8 mouse cellular contexts compared by ENCODE assay signal in the genomic region with DNA sequence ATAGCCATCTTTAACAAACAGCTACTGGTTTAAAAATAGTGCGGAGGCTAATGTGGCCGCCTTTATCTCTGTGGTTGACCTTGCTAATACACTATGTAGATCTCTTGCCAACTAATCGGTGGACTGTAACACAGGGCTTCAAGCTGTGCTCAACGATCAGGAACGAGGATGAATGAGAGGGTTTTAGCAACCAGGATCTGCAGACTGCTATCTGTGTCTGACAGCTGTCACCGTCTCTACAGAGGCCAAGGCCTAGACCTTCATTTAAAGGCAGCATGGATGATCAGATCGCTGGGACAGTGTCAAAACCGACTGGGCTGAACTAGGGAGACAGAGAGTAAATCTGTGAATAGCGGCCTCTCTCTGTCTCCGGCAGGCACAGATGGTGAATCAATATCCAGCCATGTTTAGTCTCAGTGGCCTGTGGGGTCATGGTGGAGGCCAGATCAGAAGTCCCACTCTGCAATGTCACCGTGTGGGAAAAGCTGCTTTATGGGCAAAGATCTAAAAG.
A peak's percentile ranks its signal among the peaks of the same experiment; 100 is the strongest.
DNase-seq lines count a peak whose midpoint lies in the region; ATAC-seq and TF ChIP-seq lines count a peak whose summit lies in the region.

No protein-coding gene starts in this region.

- no peaks in the 10 kb centered on the region for H3K79me2 ChIP-seq in heart, adult 2 months (replicated peaks; ENCODE audit: control insufficient read depth, insufficient read depth, low read length)

- intact Hi-C loops in heart, adult 2 months (cut with DNase I), result loop anchor here (5.0 kb wide), 2 partner anchors 47 to 113 kb away; no protein-coding TSS in a partner anchor
- intact Hi-C loops in heart, postnatal 10 days (cut with DNase I), result no loop called here

- peaks cover 9% of the 10 kb centered on the region for H3K4me1 ChIP-seq in heart, adult 2 months (ENCODE audit: control insufficient read depth, insufficient read depth, low read length)
- H3K4me1 ChIP-seq in liver, embryonic 16.5 days (ENCODE audit: control insufficient read depth, low read depth, low read length), result no peaks in the 10 kb centered on the region

- no peaks in the 10 kb centered on the region for H3K27me3 ChIP-seq in heart, adult 2 months (ENCODE audit: control insufficient read depth, insufficient read depth, low read length)
- H3K27me3 ChIP-seq in liver, embryonic 16.5 days (ENCODE audit: control insufficient read depth, insufficient read depth, low read depth, low read length), result no peaks in the 10 kb centered on the region

- 51% methylated on average over 11 of the region's 11 CpGs for WGBS in heart, adult 2 months
- 30% methylated on average over 11 of the region's 11 CpGs for WGBS in liver, embryonic 16.5 days (ENCODE audit: insufficient replicate concordance)

- H3K4me2 ChIP-seq in liver, embryonic 16.5 days (ENCODE audit: low read depth, low read length), result no peak overlapping the region

- H3K9me3 ChIP-seq in liver, embryonic 16.5 days (replicated peaks; ENCODE audit: control insufficient read depth, low read length), result no peaks in the 10 kb centered on the region

- H3K36me3 ChIP-seq in heart, adult 2 months (ENCODE audit: control insufficient read depth, insufficient read depth, low read length), result peaks cover 4% of the 10 kb centered on the region; the same call in 1 of the 2 replicates
- H3K36me3 ChIP-seq in liver, embryonic 16.5 days (ENCODE audit: control insufficient read depth, insufficient read depth), result no peaks in the 10 kb centered on the region

- peak overlapping the region; percentile 82 for H3K27ac ChIP-seq in heart, adult 2 months
- H3K27ac ChIP-seq in liver, embryonic 16.5 days (ENCODE audit: low read length), result no peak overlapping the region

- H3K9ac ChIP-seq in heart, adult 2 months (ENCODE audit: low read depth, low read length), result no peak overlapping the region
- H3K9ac ChIP-seq in liver, embryonic 16.5 days (ENCODE audit: low read depth, low read length), result no peak overlapping the region

- no peak overlapping the region for H3K4me3 ChIP-seq in heart, adult 2 months
- H3K4me3 ChIP-seq in liver, embryonic 16.5 days (ENCODE audit: low read depth, low read length), result no peak overlapping the region

- 0 out of 2 replicates have a peak, but pooled peaks have one; percentile 50 for ATAC-seq in liver, embryonic 16.5 days (ENCODE audit: low read depth)
- no peak for ATAC-seq in CD4-positive, CD25-positive, alpha-beta regulatory T cell, adult 4 months

- no peak for TF ChIP-seq POLR2A in heart, adult 2 months (IDR thresholded peaks at IDR 0.05; ENCODE audit: insufficient read depth, low read depth, low read length)

- TF ChIP-seq CTCF in heart, adult 2 months (IDR thresholded peaks at IDR 0.05), result no peak

- DNase-seq in heart, adult 2 months, result peak in 1 of 2 experiments; percentile 24
- no peak for DNase-seq in heart, adult 11 months
- peak; percentile 58 for DNase-seq in cerebellum, adult 11-12 months
- DNase-seq in heart, postnatal 10 days, result peak; percentile 43 to 48
- no peak for DNase-seq in frontal cortex, postnatal 25 days (ENCODE audit: low spot score in 2 of 2)
- DNase-seq in testis, postnatal 14 days (ENCODE audit: low spot score), result no peak

- no peak for TF ChIP-seq EP300 in heart, adult 2 months (IDR thresholded peaks at IDR 0.05; ENCODE audit: insufficient read depth, low read depth, low read length)

Comparison
In these comparisons a context has a peak if more than half of its experiments do, and no peak if none do; other contexts are left out.
1. DNase-seq: peak in cerebellum, adult 11-12 months (single experiment) and heart, postnatal 10 days (2 of 2); none in heart, adult 11 months (single experiment), frontal cortex, postnatal 25 days (0 of 2) and testis, postnatal 14 days (single experiment).